Mouse (Mus musculus): Measurements from ENCODE around the gene Pfdn6. TPM values are rescaled to one million over a fixed set of nuclear protein-coding genes. Genes with fewer than 3 reads are reported as not detected.

Pfdn6 gene
- polyA plus RNA-seq, 1 experiment from 2014 or later: 147 TPM

DNA sequence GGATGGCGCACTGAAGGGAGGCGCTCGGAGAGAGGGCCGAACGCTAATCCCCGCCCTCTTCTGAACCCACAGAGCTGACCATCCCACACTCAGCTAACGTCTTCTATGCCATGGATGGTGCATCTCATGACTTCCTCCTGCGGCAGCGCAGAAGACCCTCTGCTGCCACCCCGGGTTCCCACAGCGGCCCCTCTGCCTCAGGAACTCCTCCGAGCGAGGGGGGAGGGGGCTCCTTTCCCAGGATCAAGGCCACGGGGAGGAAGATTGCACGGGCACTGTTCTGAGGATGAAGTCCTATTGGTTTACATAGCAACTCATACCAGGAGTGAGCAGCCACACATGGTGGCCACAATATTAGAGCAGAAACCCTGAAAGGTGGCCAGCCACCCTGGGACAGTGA, 3.1 kb downstream of the Pfdn6 start:
- no peak overlapping the region for H3K27ac ChIP-seq
- H3K4me3 ChIP-seq (replicated peaks; ENCODE audit: low read depth, low read length): no peak overlapping the region
- TF ChIP-seq CTCF (IDR thresholded peaks at IDR 0.05; ENCODE audit: low read depth): no peak
- H3K4me1 ChIP-seq (replicated peaks; ENCODE audit: insufficient read depth, low read length): peaks cover 7% of the 10 kb centered on the region; the same call in 1 of the 2 replicates
- WGBS: 86% methylated on average over 15 of the region's 15 CpGs
- no peaks in the 10 kb centered on the region for H3K9me3 ChIP-seq (replicated peaks; ENCODE audit: low read length)
- H3K36me3 ChIP-seq (ENCODE audit: insufficient read depth, low read length): peaks cover 24% of the 10 kb centered on the region
- DNase-seq (ENCODE audit: low spot score): no peak
- ATAC-seq (replicated peaks; ENCODE audit: low FRiP score, low read depth): no peak
- H3K9ac ChIP-seq (ENCODE audit: low read depth, low read length): no peak overlapping the region
- H3K27me3 ChIP-seq (ENCODE audit: insufficient read depth, low read length): no peaks in the 10 kb centered on the region
- no peak overlapping the region for H3K4me2 ChIP-seq (ENCODE audit: low read length)

DNA sequence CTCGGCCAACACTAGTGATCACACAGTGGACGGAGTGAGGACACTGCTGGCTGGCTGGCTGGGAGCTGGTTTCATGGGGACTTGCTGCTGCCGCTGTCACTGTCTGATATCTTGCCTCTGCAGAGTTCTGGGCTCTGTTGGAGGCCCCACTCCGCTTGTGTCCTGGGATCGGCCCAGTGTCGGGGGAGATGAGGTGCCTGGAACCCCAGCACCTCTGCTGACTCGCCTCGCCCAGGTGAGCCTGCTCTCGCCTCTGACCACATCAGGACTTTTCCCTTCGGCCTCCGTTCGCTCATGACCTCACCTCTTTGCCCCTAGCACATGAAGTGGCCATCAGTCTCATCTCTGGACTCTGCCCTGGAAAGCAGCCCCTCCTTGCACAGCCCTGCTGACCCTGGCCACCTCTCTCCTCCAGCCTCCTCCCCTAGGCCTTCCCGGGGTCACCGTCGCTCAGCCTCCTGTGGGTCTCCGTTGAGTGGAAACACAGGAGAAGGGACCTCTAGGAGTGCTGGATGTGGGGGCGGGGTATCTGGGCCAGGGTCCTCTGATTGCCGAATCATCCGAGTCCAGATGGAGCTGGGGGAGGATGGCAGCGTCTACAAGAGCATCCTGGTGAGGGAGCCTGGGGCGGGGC, 4.6 kb downstream of the Pfdn6 start:
- Histone ChIP-seq H3K9ac (ENCODE audit: low read depth, low read length) (no peak overlapping the region), H3K9me3 (replicated peaks; ENCODE audit: low read length) (no peaks in the 10 kb centered on the region), H3K4me1 (replicated peaks; ENCODE audit: insufficient read depth, low read length) (peaks cover under 1% of the 10 kb centered on the region; the same call in 1 of the 2 replicates), H3K4me3 (replicated peaks; ENCODE audit: low read depth, low read length) (no peak overlapping the region), H3K27me3 (ENCODE audit: insufficient read depth, low read length) (no peaks in the 10 kb centered on the region), H3K27ac (no peak overlapping the region), H3K4me2 (ENCODE audit: low read length) (no peak overlapping the region), H3K36me3 (ENCODE audit: insufficient read depth, low read length) (peaks cover 24% of the 10 kb centered on the region)
- 80% methylated on average over 20 of the region's 21 CpGs for WGBS
- no peak for TF ChIP-seq CTCF (IDR thresholded peaks at IDR 0.05; ENCODE audit: low read depth)
- DNase-seq (ENCODE audit: low spot score) (no peak), ATAC-seq (replicated peaks; ENCODE audit: low FRiP score, low read depth) (no peak)

DNA sequence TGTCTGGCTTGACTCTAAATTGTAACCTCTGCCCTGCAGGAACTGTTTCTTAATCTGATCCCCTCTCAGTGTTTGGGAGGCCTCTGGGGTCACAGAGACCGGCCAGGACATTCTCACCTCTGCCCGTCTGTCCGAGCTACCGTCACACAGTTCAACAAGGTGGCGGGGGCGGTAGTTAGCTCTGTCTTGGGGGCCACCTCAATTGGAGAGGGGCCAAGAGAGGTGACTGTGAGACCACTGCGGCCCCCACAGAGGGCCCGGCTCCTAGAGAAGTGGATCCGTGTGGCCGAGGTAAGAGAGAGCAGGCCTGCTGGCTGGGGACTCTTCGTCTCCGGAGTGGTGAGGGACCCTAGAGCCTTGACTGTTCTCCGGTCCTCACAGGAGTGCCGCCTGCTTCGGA, 7.2 kb downstream of the Pfdn6 start:
- H3K27ac ChIP-seq: no peak overlapping the region
- DNase-seq (ENCODE audit: low spot score) (no peak), ATAC-seq (replicated peaks; ENCODE audit: low FRiP score, low read depth) (no peak)
- H3K4me2 ChIP-seq (ENCODE audit: low read length): no peak overlapping the region
- peaks cover 24% of the 10 kb centered on the region for H3K36me3 ChIP-seq (ENCODE audit: insufficient read depth, low read length)
- 90% methylated on average over 15 of the region's 15 CpGs for WGBS
- no peaks in the 10 kb centered on the region for H3K27me3 ChIP-seq (ENCODE audit: insufficient read depth, low read length)
- TF ChIP-seq CTCF (IDR thresholded peaks at IDR 0.05; ENCODE audit: low read depth): no peak
- H3K9me3 ChIP-seq (replicated peaks; ENCODE audit: low read length): no peaks in the 10 kb centered on the region
- H3K9ac ChIP-seq (ENCODE audit: low read depth, low read length): no peak overlapping the region
- peaks cover 3% of the 10 kb centered on the region; the same call in 1 of the 2 replicates for H3K4me1 ChIP-seq (replicated peaks; ENCODE audit: insufficient read depth, low read length)
- H3K4me3 ChIP-seq (replicated peaks; ENCODE audit: low read depth, low read length): no peak overlapping the region

DNA sequence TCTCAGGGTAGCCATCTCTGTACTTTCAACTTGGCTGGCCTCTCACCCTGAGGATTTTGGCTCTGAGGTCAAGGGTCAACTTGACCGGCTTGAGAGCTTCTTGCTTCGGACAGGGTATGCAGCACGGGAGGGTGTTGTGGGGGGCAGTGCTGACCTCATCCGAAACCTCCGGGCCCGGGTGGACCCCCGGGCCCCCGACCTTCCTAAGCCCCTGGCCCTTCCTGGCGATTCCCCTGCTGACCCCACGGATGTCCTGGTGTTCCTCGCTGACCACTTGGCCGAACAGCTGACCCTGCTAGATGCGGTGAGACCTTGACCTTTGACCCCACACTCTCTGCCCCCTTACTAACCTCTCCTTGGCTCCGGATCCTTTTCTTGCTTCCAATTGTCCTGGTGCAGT, 7.7 kb downstream of the Pfdn6 start:
- H3K4me3 ChIP-seq (replicated peaks; ENCODE audit: low read depth, low read length): no peak overlapping the region
- peaks cover 3% of the 10 kb centered on the region; the same call in 1 of the 2 replicates for H3K4me1 ChIP-seq (replicated peaks; ENCODE audit: insufficient read depth, low read length)
- peaks cover 21% of the 10 kb centered on the region for H3K36me3 ChIP-seq (ENCODE audit: insufficient read depth, low read length)
- H3K27ac ChIP-seq: no peak overlapping the region
- no peaks in the 10 kb centered on the region for H3K9me3 ChIP-seq (replicated peaks; ENCODE audit: low read length)
- ATAC-seq (replicated peaks; ENCODE audit: low FRiP score, low read depth) (no peak), DNase-seq (ENCODE audit: low spot score) (no peak)
- 90% methylated on average over 14 of the region's 14 CpGs for WGBS
- H3K4me2 ChIP-seq (ENCODE audit: low read length): no peak overlapping the region
- no peak overlapping the region for H3K9ac ChIP-seq (ENCODE audit: low read depth, low read length)
- no peak for TF ChIP-seq CTCF (IDR thresholded peaks at IDR 0.05; ENCODE audit: low read depth)
- no peaks in the 10 kb centered on the region for H3K27me3 ChIP-seq (ENCODE audit: insufficient read depth, low read length)

DNA sequence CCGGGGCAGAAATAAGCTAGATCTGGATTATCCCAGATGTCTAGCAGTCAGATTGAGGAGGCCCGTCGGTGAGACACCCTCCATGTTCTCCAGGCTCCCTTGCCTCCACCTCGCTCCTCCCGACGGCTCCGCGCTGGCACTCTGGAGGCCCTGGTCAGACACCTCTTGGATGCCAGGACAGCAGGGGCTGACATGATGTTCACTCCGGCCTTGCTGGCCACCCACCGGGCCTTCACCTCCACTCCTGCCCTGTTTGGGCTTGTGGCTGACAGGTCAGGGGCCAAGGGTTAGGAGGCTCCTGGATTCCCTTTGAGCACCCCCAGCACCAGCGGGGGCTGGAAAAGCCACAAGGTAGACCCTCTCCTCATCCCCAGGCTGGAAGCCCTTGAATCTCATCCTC, 8.2 kb downstream of the Pfdn6 start:
- no peak for DNase-seq (ENCODE audit: low spot score)
- TF ChIP-seq CTCF (IDR thresholded peaks at IDR 0.05; ENCODE audit: low read depth): no peak
- 91% methylated on average over 11 of the region's 11 CpGs for WGBS
- Histone ChIP-seq H3K4me1 (replicated peaks; ENCODE audit: insufficient read depth, low read length) (peaks cover 3% of the 10 kb centered on the region; the same call in 1 of the 2 replicates), H3K9ac (ENCODE audit: low read depth, low read length) (no peak overlapping the region), H3K27me3 (ENCODE audit: insufficient read depth, low read length) (no peaks in the 10 kb centered on the region), H3K27ac (no peak overlapping the region), H3K9me3 (replicated peaks; ENCODE audit: low read length) (no peaks in the 10 kb centered on the region), H3K4me2 (ENCODE audit: low read length) (no peak overlapping the region), H3K36me3 (ENCODE audit: insufficient read depth, low read length) (peaks cover 16% of the 10 kb centered on the region), H3K4me3 (replicated peaks; ENCODE audit: low read depth, low read length) (no peak overlapping the region)
- ATAC-seq (replicated peaks; ENCODE audit: low FRiP score, low read depth): no peak

DNA sequence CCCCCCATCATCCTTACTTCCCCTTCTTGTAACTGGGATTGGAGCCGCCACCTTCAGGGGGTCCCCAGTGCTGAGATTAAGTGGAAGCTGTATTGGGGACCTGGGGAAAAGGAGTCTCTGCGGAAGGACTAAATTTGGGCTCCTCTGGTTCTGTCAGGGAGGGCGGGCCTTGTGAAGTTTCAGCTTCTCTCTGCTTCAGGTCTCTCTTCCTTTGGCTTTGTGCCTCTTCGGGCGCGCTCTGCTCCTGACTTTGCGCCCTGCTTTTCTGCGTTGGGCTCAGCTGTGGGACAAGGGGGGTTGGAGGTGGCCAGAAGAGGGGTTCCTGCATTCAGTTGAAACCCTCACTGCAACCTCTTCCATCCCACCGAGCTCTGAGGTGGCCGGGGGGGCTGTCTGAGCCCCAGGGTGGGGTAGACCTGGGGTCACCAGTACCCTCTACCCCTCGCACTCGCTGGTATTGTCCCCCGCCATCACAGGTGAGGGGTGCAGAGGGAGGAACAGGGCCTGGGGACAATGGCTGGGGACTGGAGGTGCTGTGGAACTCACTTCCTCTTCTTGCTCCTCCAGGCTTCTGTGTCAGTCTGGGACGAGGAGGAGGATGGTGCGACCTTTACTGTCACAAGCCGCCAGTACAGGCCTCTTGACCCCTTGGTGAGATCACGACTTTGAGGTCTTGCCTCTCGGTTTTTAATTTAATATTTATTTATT, 8.8 kb downstream of the Pfdn6 start:
- DNase-seq (ENCODE audit: low spot score) (no peak), ATAC-seq (replicated peaks; ENCODE audit: low FRiP score, low read depth) (no peak)
- peak overlapping the region; percentile 79 for H3K9ac ChIP-seq (ENCODE audit: low read depth, low read length)
- H3K27ac ChIP-seq: 0 out of 2 replicates have a peak overlapping the region, but pooled peaks have one; percentile 4
- H3K9me3 ChIP-seq (replicated peaks; ENCODE audit: low read length): no peaks in the 10 kb centered on the region
- H3K4me1 ChIP-seq (replicated peaks; ENCODE audit: insufficient read depth, low read length): peaks cover 3% of the 10 kb centered on the region; the same call in 1 of the 2 replicates
- no peaks in the 10 kb centered on the region for H3K27me3 ChIP-seq (ENCODE audit: insufficient read depth, low read length)
- peaks cover 18% of the 10 kb centered on the region for H3K36me3 ChIP-seq (ENCODE audit: insufficient read depth, low read length)
- TF ChIP-seq CTCF (IDR thresholded peaks at IDR 0.05; ENCODE audit: low read depth): no peak
- peak overlapping the region; percentile 82 for H3K4me3 ChIP-seq (replicated peaks; ENCODE audit: low read depth, low read length)
- 44% methylated on average over 18 of the region's 18 CpGs for WGBS
- H3K4me2 ChIP-seq (ENCODE audit: low read length): peak overlapping the region; percentile 100
